Comparison of ENCODE assay signal across 8 mouse cellular contexts in genomic region chr14:34820653-34821005, GRCm38 (mm10). TPM values are rescaled to one million over a fixed set of nuclear protein-coding genes. Genes with fewer than 3 reads are reported as not detected.
DNase-seq lines count a peak whose midpoint lies in the region; ATAC-seq and TF ChIP-seq lines count a peak whose summit lies in the region.

No protein-coding gene starts in this region.

- peak overlapping the region; percentile 40; the same call in 1 of the 2 replicates for H3K4me3 ChIP-seq in lung, postnatal 0 days (ENCODE audit: low read depth, low read length)
- peak overlapping the region; percentile 47 for H3K4me3 ChIP-seq in kidney, postnatal 0 days (replicated peaks; ENCODE audit: low read depth, low read length)
- peak overlapping the region; percentile 69 for H3K4me3 ChIP-seq in midbrain, embryonic 14.5 days (replicated peaks; ENCODE audit: low read depth, low read length)

- H3K4me2 ChIP-seq in lung, postnatal 0 days (replicated peaks; ENCODE audit: low read depth, low read length) = peak overlapping the region; percentile 65
- peak overlapping the region; percentile 78 for H3K4me2 ChIP-seq in kidney, postnatal 0 days (ENCODE audit: low read length)
- H3K4me2 ChIP-seq in midbrain, embryonic 14.5 days (ENCODE audit: low read length) = peak overlapping the region; percentile 93

- H3K9me3 ChIP-seq in lung, postnatal 0 days (ENCODE audit: low read length) = no peaks in the 10 kb centered on the region
- no peaks in the 10 kb centered on the region for H3K9me3 ChIP-seq in kidney, postnatal 0 days (replicated peaks; ENCODE audit: low read length)
- H3K9me3 ChIP-seq in midbrain, embryonic 14.5 days (ENCODE audit: control insufficient read depth, low read length) = no peaks in the 10 kb centered on the region

- TF ChIP-seq EP300 in lung, postnatal 0 days (IDR thresholded peaks at IDR 0.05) = no peak

- H3K9ac ChIP-seq in lung, postnatal 0 days (replicated peaks; ENCODE audit: low read depth) = no peak overlapping the region
- no peak overlapping the region for H3K9ac ChIP-seq in kidney, postnatal 0 days (ENCODE audit: low read depth, low read length)
- H3K9ac ChIP-seq in midbrain, embryonic 14.5 days (replicated peaks; ENCODE audit: low read length) = peak overlapping the region; percentile 77

- peak; percentile 56 to 63 for DNase-seq in cerebellum, postnatal 10 days
- no peak for DNase-seq in cerebellum, adult 9-11 months
- no peak for DNase-seq in lung, postnatal 0 days (ENCODE audit: low spot score)
- DNase-seq in lung, postnatal 4 days = no peak
- DNase-seq in kidney, postnatal 0 days (ENCODE audit: low spot score) = no peak
- DNase-seq in midbrain, embryonic 14.5 days = no peak
- no peak for DNase-seq in adipocyte (ENCODE audit: low spot score)
- DNase-seq in thymus, postnatal 25 days = no peak

- TF ChIP-seq CTCF in lung, postnatal 0 days (IDR thresholded peaks at IDR 0.05) = no peak
- TF ChIP-seq CTCF in kidney, postnatal 0 days (IDR thresholded peaks at IDR 0.05; ENCODE audit: low read depth) = no peak

- WGBS in lung, postnatal 0 days = under 1% methylated on average over 12 of the region's 12 CpGs
- WGBS in kidney, postnatal 0 days = under 1% methylated on average over 12 of the region's 12 CpGs
- under 1% methylated on average over 12 of the region's 12 CpGs for WGBS in midbrain, embryonic 14.5 days

- H3K36me3 ChIP-seq in lung, postnatal 0 days (ENCODE audit: insufficient read depth, low read length) = no peaks in the 10 kb centered on the region
- no peaks in the 10 kb centered on the region for H3K36me3 ChIP-seq in kidney, postnatal 0 days (ENCODE audit: insufficient read depth, low read length)
- no peaks in the 10 kb centered on the region for H3K36me3 ChIP-seq in midbrain, embryonic 14.5 days (ENCODE audit: control insufficient read depth, insufficient read depth, low read length)

- H3K4me1 ChIP-seq in lung, postnatal 0 days (ENCODE audit: insufficient read depth, low read depth, low read length) = no peaks in the 10 kb centered on the region
- no peaks in the 10 kb centered on the region for H3K4me1 ChIP-seq in kidney, postnatal 0 days (replicated peaks; ENCODE audit: insufficient read depth, low read length)
- H3K4me1 ChIP-seq in midbrain, embryonic 14.5 days (ENCODE audit: control insufficient read depth, insufficient read depth, low read length) = peaks cover 26% of the 10 kb centered on the region

- no peak; the same call in 1 of the 2 replicates for ATAC-seq in lung, postnatal 0 days
- ATAC-seq in kidney, postnatal 0 days (replicated peaks; ENCODE audit: low FRiP score, low read depth) = no peak
- ATAC-seq in midbrain, embryonic 14.5 days (ENCODE audit: low FRiP score, low TSS enrichment) = 0 out of 2 replicates have a peak, but pooled peaks have one; percentile 1

- peaks cover 75% of the 10 kb centered on the region for H3K27me3 ChIP-seq in lung, postnatal 0 days (replicated peaks; ENCODE audit: insufficient read depth, low read length)
- peaks cover 64% of the 10 kb centered on the region for H3K27me3 ChIP-seq in kidney, postnatal 0 days (ENCODE audit: insufficient read depth, low read length)
- peaks cover 43% of the 10 kb centered on the region for H3K27me3 ChIP-seq in midbrain, embryonic 14.5 days (ENCODE audit: control insufficient read depth, insufficient read depth, low read length)

- H3K27ac ChIP-seq in lung, postnatal 0 days (ENCODE audit: low read length) = no peak overlapping the region
- no peak overlapping the region for H3K27ac ChIP-seq in kidney, postnatal 0 days
- no peak overlapping the region for H3K27ac ChIP-seq in midbrain, embryonic 14.5 days (replicated peaks; ENCODE audit: low read depth, low read length)

RNA-seq across cellular contexts. Expression of gene Grid1, which starts 0.7 kb away (rescaled TPM):
- polyA plus RNA-seq in lung, postnatal 0 days (2015; fragmentation: Nextera tagmentation; extraction: Ambion mirVana) = 0.02 and 0.29 TPM in 2 replicates
- polyA plus RNA-seq in kidney, postnatal 0 days (2015; fragmentation: Nextera tagmentation; extraction: Ambion mirVana) = 0.65 and 0.91 TPM in 2 replicates
- 4.9 and 5.1 TPM in 2 replicates for polyA plus RNA-seq in midbrain, embryonic 14.5 days (2014; fragmentation: Nextera tagmentation; extraction: Ambion mirVana)

Comparison
In these comparisons a context has a peak if more than half of its experiments do, and no peak if none do; other contexts are left out.
1. DNase-seq: peak in cerebellum, postnatal 10 days (2 of 2); none in cerebellum, adult 9-11 months (single experiment), lung, postnatal 0 days (single experiment), lung, postnatal 4 days (0 of 2), kidney, postnatal 0 days (single experiment), midbrain, embryonic 14.5 days (single experiment), adipocyte (single experiment) and thymus, postnatal 25 days (single experiment).
2. Peak in every context shown above with its lines, with median percentiles within 50 percentile points of each other: H3K4me2 ChIP-seq and H3K4me3 ChIP-seq.